Mouse (Mus musculus) liver, embryonic 15.5 days (tissue): Measurements from ENCODE around the gene Wdr73. TPM values are rescaled to one million over a fixed set of nuclear protein-coding genes. Genes with fewer than 3 reads are reported as not detected.

Source experiments
- ATAC-seq: fragments of 200-750 bp; cut with Nextera tagmentation; 2 replicates; pipeline ENCODE4 v1.8.0; 2017; ENCODE audit warnings: moderate number of reproducible peaks, mild to moderate bottlenecking, moderate library complexity; ENCODE audit not compliant: insufficient read depth
- H3K27ac ChIP-seq: fragments of 300-500 bp; sonication (generic); replicated peaks from 2 replicates; pipeline ENCODE4 v1.5.1; 2015; ENCODE audit warnings: mild to moderate bottlenecking, inconsistent platforms
- H3K27me3 ChIP-seq: fragments of 300-500 bp; sonication (generic); 2 replicates; pipeline ENCODE4 v1.6.1; 2015; ENCODE audit warnings: mild to moderate bottlenecking, inconsistent platforms
- H3K36me3 ChIP-seq: fragments of 300-500 bp; sonication (generic); replicated peaks from 2 replicates; pipeline ENCODE4 v1.6.1; 2015; ENCODE audit warnings: moderate library complexity, mild to moderate bottlenecking, inconsistent platforms
- H3K4me1 ChIP-seq: fragments of 300-500 bp; sonication (generic); replicated peaks from 2 replicates; pipeline ENCODE4 v1.6.1; 2015; ENCODE audit warnings: inconsistent platforms
- H3K4me2 ChIP-seq: fragments of 300-500 bp; sonication (generic); 2 replicates; pipeline ENCODE4 v1.6.1; 2015; ENCODE audit warnings: moderate library complexity, mild to moderate bottlenecking, inconsistent platforms
- H3K4me3 ChIP-seq: fragments of 300-500 bp; sonication (generic); replicated peaks from 2 replicates; pipeline ENCODE4 v1.5.1; 2015; ENCODE audit warnings: mild to moderate bottlenecking, inconsistent platforms
- H3K9ac ChIP-seq: fragments of 300-500 bp; sonication (generic); 2 replicates; pipeline ENCODE4 v1.6.1; 2015; ENCODE audit warnings: moderate library complexity, mild to moderate bottlenecking, inconsistent platforms
- H3K9me3 ChIP-seq: fragments of 300-500 bp; sonication (generic); replicated peaks from 2 replicates; pipeline ENCODE4 v1.6.1; 2016; ENCODE audit warnings: inconsistent platforms
- WGBS: fragments of 180-500 bp; shearing (Covaris S2); methylation state at CpG from one replicate; pipeline ENCODE4 v1.1.7; 2015; ENCODE audit warnings: mixed read lengths; ENCODE audit not compliant: insufficient replicate concordance; 5-methylcytosine and 5-hydroxymethylcytosine counted together
- polyA plus RNA-seq: library from polyadenylated mRNA; unstranded; fragments of >200 nt; fragmentation: Nextera tagmentation; extraction: Ambion mirVana; gene quantifications from 2 replicates; pipeline ENCODE4 v1.2.1, GENCODE M21; 2015

The Wdr73 gene
- polyA plus RNA-seq, 1 experiment from 2014 or later: 13.2 TPM

GRCm38 (mm10) chr7:80894196-80894595, 6.9 kb downstream of the Wdr73 start:
- Histone ChIP-seq H3K9ac (no peak overlapping the region), H3K4me1 (peaks cover 6% of the 10 kb centered on the region), H3K36me3 (peaks cover 73% of the 10 kb centered on the region), H3K27ac (no peak overlapping the region), H3K4me3 (no peak overlapping the region), H3K9me3 (no peaks in the 10 kb centered on the region), H3K4me2 (no peak overlapping the region), H3K27me3 (no peaks in the 10 kb centered on the region)
- ATAC-seq: no peak
- WGBS: 70% methylated on average over 7 of the region's 7 CpGs

- no peak overlapping the region for H3K9ac ChIP-seq
- H3K27ac ChIP-seq: no peak overlapping the region
- peaks cover 69% of the 10 kb centered on the region for H3K36me3 ChIP-seq
- no peaks in the 10 kb centered on the region for H3K27me3 ChIP-seq
- no peak for ATAC-seq
- no peak overlapping the region for H3K4me2 ChIP-seq
- peaks cover 9% of the 10 kb centered on the region for H3K4me1 ChIP-seq
- 76% methylated on average over 6 of the region's 6 CpGs for WGBS
- H3K4me3 ChIP-seq: no peak overlapping the region
- H3K9me3 ChIP-seq: no peaks in the 10 kb centered on the region
Observed at GRCm38 (mm10) chr7:80893753-80894129, 7.3 kb downstream of the Wdr73 start.

GRCm38 (mm10) chr7:80893086-80893752, 7.8 kb downstream of the Wdr73 start:
- H3K9ac ChIP-seq: no peak overlapping the region
- 79% methylated on average over 15 of the region's 15 CpGs for WGBS
- no peak overlapping the region for H3K27ac ChIP-seq
- H3K27me3 ChIP-seq: no peaks in the 10 kb centered on the region
- no peaks in the 10 kb centered on the region for H3K9me3 ChIP-seq
- peaks cover 9% of the 10 kb centered on the region for H3K4me1 ChIP-seq
- H3K36me3 ChIP-seq: peaks cover 64% of the 10 kb centered on the region
- no peak overlapping the region for H3K4me2 ChIP-seq
- no peak overlapping the region for H3K4me3 ChIP-seq
- ATAC-seq: no peak

DNA sequence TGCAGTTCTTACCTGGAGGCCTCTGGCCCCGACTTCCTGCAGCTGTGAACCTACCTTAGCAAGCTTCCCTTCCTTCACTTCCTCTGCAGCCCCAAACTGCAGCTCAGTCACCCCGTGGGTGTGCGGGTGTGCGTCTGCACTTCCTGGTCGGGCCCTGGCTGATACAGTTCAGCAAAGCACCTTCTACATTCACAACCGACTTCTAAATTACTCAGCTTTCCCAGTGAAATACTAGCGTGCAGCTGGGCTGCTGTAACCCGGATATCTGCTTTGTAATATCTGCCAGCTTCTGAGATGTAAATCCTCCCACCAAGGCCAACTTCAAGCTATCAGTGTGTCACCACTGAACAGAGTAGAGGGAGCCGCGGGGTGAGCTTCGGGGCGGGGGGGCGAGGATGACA, 11.2 kb downstream of the Wdr73 start:
- no peaks in the 10 kb centered on the region for H3K27me3 ChIP-seq
- no peaks in the 10 kb centered on the region for H3K9me3 ChIP-seq
- no peak for ATAC-seq
- peaks cover 41% of the 10 kb centered on the region for H3K36me3 ChIP-seq
- H3K4me2 ChIP-seq: no peak overlapping the region
- no peak overlapping the region for H3K9ac ChIP-seq
- H3K4me3 ChIP-seq: no peak overlapping the region
- peaks cover 9% of the 10 kb centered on the region for H3K4me1 ChIP-seq
- 40% methylated on average over 13 of the region's 13 CpGs for WGBS
- H3K27ac ChIP-seq: peak overlapping the region; percentile 7

GRCm38 (mm10) chr7:80889021-80889511, 12.0 kb downstream of the Wdr73 start:
- Histone ChIP-seq H3K4me2 (no peak overlapping the region), H3K4me1 (peaks cover 9% of the 10 kb centered on the region), H3K9me3 (no peaks in the 10 kb centered on the region), H3K4me3 (no peak overlapping the region), H3K36me3 (peaks cover 33% of the 10 kb centered on the region), H3K27ac (no peak overlapping the region), H3K9ac (no peak overlapping the region), H3K27me3 (no peaks in the 10 kb centered on the region)
- 55% methylated on average over 9 of the region's 9 CpGs for WGBS
- ATAC-seq: no peak

DNA sequence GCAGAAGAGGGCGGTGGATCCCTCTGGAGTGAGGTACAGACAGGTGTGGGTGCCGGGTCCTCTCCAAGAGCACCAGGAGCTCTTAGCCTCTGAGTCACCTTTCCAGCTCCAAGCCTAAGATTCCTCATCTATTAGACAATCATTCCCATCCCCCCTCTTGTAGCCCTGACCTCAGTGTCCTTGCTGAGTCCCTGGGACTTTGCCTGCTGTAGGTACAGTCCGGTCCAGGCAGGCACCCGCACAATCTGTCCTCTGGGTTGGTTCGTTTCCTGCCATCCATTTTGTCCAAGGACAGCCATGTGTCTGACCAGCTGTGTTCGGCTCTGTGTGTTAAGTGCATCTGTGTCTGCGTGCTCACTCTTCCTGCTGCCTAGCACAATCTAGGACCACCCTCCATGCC, 12.5 kb downstream of the Wdr73 start:
- no peaks in the 10 kb centered on the region for H3K27me3 ChIP-seq
- no peak overlapping the region for H3K4me2 ChIP-seq
- peaks cover 12% of the 10 kb centered on the region for H3K4me1 ChIP-seq
- H3K9me3 ChIP-seq: no peaks in the 10 kb centered on the region
- ATAC-seq: no peak
- H3K9ac ChIP-seq: no peak overlapping the region
- H3K27ac ChIP-seq: no peak overlapping the region
- no peak overlapping the region for H3K4me3 ChIP-seq
- H3K36me3 ChIP-seq: peaks cover 29% of the 10 kb centered on the region
- 77% methylated on average over 7 of the region's 7 CpGs for WGBS

DNA sequence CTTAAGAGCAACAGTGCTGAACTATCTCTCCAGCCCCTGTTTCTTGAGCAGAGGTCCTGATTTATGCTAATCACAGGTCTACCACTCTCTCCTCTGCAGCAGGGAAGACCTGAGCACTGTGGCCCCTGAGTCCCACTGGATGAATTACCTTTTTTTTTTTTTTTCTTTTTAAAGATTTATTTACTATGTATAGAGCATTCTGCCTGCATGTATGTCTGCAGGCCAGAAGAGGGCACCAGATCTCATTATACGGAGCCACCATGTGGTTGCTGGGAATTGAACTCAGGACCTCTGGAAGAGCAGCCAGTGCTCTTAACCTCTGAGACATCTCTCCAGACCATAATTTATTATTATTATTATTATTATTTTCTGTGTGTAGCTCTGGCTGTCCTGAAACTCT, 15.4 kb downstream of the Wdr73 start:
- no peak overlapping the region for H3K9ac ChIP-seq
- no peaks in the 10 kb centered on the region for H3K27me3 ChIP-seq
- H3K4me2 ChIP-seq: no peak overlapping the region
- WGBS: 18% methylated on average over 1 of the region's 1 CpGs
- peaks cover 21% of the 10 kb centered on the region for H3K4me1 ChIP-seq
- H3K9me3 ChIP-seq: no peaks in the 10 kb centered on the region
- no peak overlapping the region for H3K27ac ChIP-seq
- H3K36me3 ChIP-seq: peaks cover under 1% of the 10 kb centered on the region
- no peak overlapping the region for H3K4me3 ChIP-seq
- ATAC-seq: no peak

DNA sequence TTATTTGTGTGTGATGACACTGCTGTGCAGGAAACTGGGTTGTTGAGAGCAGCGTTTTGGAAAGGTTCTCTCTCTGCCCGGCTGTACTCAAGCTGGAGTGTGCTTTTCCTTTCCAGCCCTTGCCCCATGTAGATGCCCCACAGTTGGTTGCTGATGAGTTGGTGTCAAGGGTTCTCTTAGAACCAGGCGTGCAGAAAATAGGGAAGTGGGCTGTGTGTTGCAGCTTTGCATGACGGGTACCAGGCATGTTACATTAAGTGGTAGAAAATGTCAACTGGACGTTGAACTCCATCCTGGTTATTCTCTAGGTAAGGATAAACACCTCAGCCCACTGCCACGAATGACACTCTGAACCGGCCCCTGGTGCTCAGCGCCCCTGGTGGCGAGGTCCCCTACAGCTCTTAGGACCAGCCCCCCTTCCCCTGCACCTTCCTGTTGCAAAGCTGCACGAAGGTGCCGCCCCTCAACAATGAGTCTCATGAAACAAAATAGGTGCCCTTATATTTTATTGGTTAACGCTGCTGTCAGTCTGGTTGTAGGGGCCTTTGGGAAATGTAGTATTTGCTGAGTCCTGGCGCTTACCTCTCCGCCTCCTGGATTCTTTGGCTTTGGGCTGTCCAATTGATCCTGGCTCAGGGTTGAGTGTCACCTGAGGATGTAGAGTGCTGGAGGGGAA, 18.1 kb downstream of the Wdr73 start:
- no peak overlapping the region for H3K9ac ChIP-seq
- H3K36me3 ChIP-seq: no peaks in the 10 kb centered on the region
- WGBS: 8% methylated on average over 14 of the region's 14 CpGs
- ATAC-seq: peak; percentile 84
- no peak overlapping the region for H3K27ac ChIP-seq
- peak overlapping the region; percentile 26 for H3K4me3 ChIP-seq
- peaks cover 12% of the 10 kb centered on the region for H3K4me1 ChIP-seq
- peak overlapping the region; percentile 58 for H3K4me2 ChIP-seq
- no peaks in the 10 kb centered on the region for H3K9me3 ChIP-seq
- H3K27me3 ChIP-seq: no peaks in the 10 kb centered on the region

DNA sequence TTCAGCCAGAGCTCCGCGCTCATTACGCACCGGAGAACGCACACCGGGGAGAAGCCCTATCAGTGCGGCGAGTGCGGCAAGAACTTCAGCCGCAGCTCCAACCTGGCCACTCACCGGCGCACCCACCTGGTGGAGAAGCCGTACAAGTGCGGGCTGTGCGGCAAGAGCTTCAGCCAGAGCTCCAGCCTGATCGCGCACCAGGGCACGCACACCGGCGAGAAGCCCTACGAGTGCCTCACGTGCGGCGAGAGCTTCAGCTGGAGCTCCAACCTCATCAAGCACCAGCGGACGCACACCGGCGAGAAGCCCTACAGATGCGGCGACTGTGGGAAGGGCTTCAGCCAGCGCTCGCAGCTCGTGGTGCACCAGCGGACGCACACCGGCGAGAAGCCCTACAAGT, 25.3 kb downstream of the Wdr73 start:
- Histone ChIP-seq H3K4me1 (peaks cover 17% of the 10 kb centered on the region), H3K9ac (no peak overlapping the region), H3K27me3 (no peaks in the 10 kb centered on the region), H3K36me3 (peaks cover 20% of the 10 kb centered on the region), H3K4me3 (no peak overlapping the region), H3K27ac (no peak overlapping the region), H3K4me2 (no peak overlapping the region), H3K9me3 (no peaks in the 10 kb centered on the region)
- no peak for ATAC-seq
- WGBS: 77% methylated on average over 37 of the region's 37 CpGs

- 73% methylated on average over 2 of the region's 2 CpGs for WGBS
- no peak for ATAC-seq
- no peak overlapping the region for H3K4me2 ChIP-seq
- no peak overlapping the region for H3K27ac ChIP-seq
- peaks cover 17% of the 10 kb centered on the region for H3K4me1 ChIP-seq
- H3K27me3 ChIP-seq: no peaks in the 10 kb centered on the region
- H3K9me3 ChIP-seq: no peaks in the 10 kb centered on the region
- H3K4me3 ChIP-seq: no peak overlapping the region
- H3K36me3 ChIP-seq: peaks cover 26% of the 10 kb centered on the region
- no peak overlapping the region for H3K9ac ChIP-seq
Observed at GRCm38 (mm10) chr7:80873631-80874030, 27.4 kb downstream of the Wdr73 start.

DNA sequence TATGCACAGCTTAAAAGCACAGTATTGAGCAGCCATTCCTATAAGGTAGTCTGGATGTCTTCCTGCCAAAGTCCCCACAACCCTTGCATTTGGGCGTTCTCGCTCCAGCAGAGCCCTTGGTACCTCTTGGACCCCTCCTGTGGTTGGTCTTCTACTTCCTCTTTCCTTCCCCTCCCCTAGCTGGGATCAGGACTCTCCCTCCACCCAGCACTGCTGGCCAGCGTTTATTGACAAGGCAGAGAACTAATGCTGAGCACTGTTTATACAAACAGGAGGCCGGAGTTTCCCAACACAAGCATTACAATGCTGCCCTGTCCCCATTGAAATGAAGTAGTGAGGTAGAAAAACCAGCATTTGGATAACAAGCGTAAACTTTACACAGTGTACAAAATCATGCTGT, 28.0 kb downstream of the Wdr73 start:
- H3K27ac ChIP-seq: 0 out of 2 replicates have a peak overlapping the region, but pooled peaks have one; percentile 29
- peak; percentile 9; the same call in 1 of the 2 replicates for ATAC-seq

More for the DNA sequence above, 28.0 kb downstream of the Wdr73 start:
- H3K36me3 ChIP-seq: peaks cover 27% of the 10 kb centered on the region
- H3K4me3 ChIP-seq: no peak overlapping the region
- 47% methylated on average over 5 of the region's 5 CpGs for WGBS
- peaks cover 17% of the 10 kb centered on the region for H3K4me1 ChIP-seq
- no peak overlapping the region for H3K4me2 ChIP-seq
- no peaks in the 10 kb centered on the region for H3K9me3 ChIP-seq
- H3K27me3 ChIP-seq: no peaks in the 10 kb centered on the region
- no peak overlapping the region for H3K9ac ChIP-seq
